Mouse (Mus musculus): ENCODE results near the gene Sccpdh. TPM values are rescaled to one million over a fixed set of nuclear protein-coding genes. Genes with fewer than 3 reads are reported as not detected.

Sccpdh gene
- 1 to 10 TPM; 2.2 to 4.4 TPM for total RNA-seq (2023)

GRCm38 (mm10) chr1:179668013-179668805 is at the start of gene Sccpdh:
TSS of gene Sccpdh (plus strand) at chr1:179668210.

Other genes with a start within 250 kb of the Sccpdh start
- 1 to 10 TPM; 8.8 to 8.9 TPM for gene Smyd3, start 150.2 kb upstream of the Sccpdh start, total RNA-seq (2023)
- gene Tfb2m, start 121.9 kb upstream of the Sccpdh start, total RNA-seq (2023), result 1 to 10 TPM; 8.3 to 9.6 TPM
- gene Cnst, start 121.8 kb upstream of the Sccpdh start, total RNA-seq (2023), result 10 to 100 TPM; 31.3 to 32.8 TPM
- gene Kif28, start 77.1 kb downstream of the Sccpdh start, total RNA-seq (2023), result not detected
- not detected for gene Gm10518, start 135.2 kb downstream of the Sccpdh start, total RNA-seq (2023)
- 10 to 100 TPM; 73.8 to 85.5 TPM for gene Ahctf1, start 135.5 kb downstream of the Sccpdh start, total RNA-seq (2023)